20 mouse cellular contexts compared by ENCODE assay signal in genomic region chr1:56256839-56257490, GRCm38 (mm10).
DNase-seq lines count a peak whose midpoint lies in the region; ATAC-seq and TF ChIP-seq lines count a peak whose summit lies in the region.
"Had no signal": no experiment of that assay in that cellular context is flagged by ENCODE, and none has a peak within 500 bp of the region (broad histone marks: within the 10 kb centered on the region; RNA-seq: fewer than 3 reads in every experiment).

No protein-coding gene starts in this region.

- no peaks in the 10 kb centered on the region for H3K9me3 ChIP-seq in forebrain, embryonic 15.5 days
- H3K9me3 ChIP-seq in forebrain, embryonic 10.5 days: no peaks in the 10 kb centered on the region
- H3K9me3 ChIP-seq: hindbrain, embryonic 12.5 days; limb, embryonic 13.5 days; liver, embryonic 12.5 days; megakaryocyte, embryonic 14.5 days had no signal

- peak; percentile 63 for ATAC-seq in forebrain, embryonic 15.5 days (replicated peaks)
- ATAC-seq: liver, embryonic 12.5 days; midbrain, embryonic 13.5 days had no signal

- H3K9ac ChIP-seq in forebrain, embryonic 15.5 days (replicated peaks): no peak overlapping the region
- H3K9ac ChIP-seq: hindbrain, embryonic 12.5 days; limb, embryonic 13.5 days; liver, embryonic 12.5 days; midbrain, embryonic 13.5 days had no signal

- no peak overlapping the region for H3K4me3 ChIP-seq in forebrain, embryonic 15.5 days
- no peak overlapping the region for H3K4me3 ChIP-seq in forebrain, embryonic 10.5 days
- no peak overlapping the region for H3K4me3 ChIP-seq in layer of hippocampus, adult 2 months
- H3K4me3 ChIP-seq: hindbrain, embryonic 12.5 days; limb, embryonic 13.5 days; liver, embryonic 12.5 days; megakaryocyte, embryonic 14.5 days; midbrain, embryonic 13.5 days had no signal

- H3K36me3 ChIP-seq in forebrain, embryonic 15.5 days: no peaks in the 10 kb centered on the region
- no peaks in the 10 kb centered on the region for H3K36me3 ChIP-seq in forebrain, embryonic 10.5 days (replicated peaks)
- H3K36me3 ChIP-seq: hindbrain, embryonic 12.5 days; limb, embryonic 13.5 days; liver, embryonic 12.5 days; midbrain, embryonic 13.5 days had no signal

- no peaks in the 10 kb centered on the region for H3K27me3 ChIP-seq in forebrain, embryonic 15.5 days
- no peaks in the 10 kb centered on the region for H3K27me3 ChIP-seq in forebrain, embryonic 10.5 days (ENCODE audit: poor library complexity, severe bottlenecking)
- H3K27me3 ChIP-seq: hindbrain, embryonic 12.5 days; limb, embryonic 13.5 days; liver, embryonic 12.5 days; megakaryocyte, embryonic 14.5 days; midbrain, embryonic 13.5 days had no signal

- DNase-seq in cerebellum, postnatal 14 days: peak; percentile 76 to 77
- DNase-seq in cerebellum, adult 9-11 months: no peak
- DNase-seq in forebrain, embryonic 10.5 days (ENCODE audit: extremely low spot score, low spot score): no peak
- peak; percentile 37 to 71 for DNase-seq in layer of hippocampus, adult 2 months (ENCODE audit: low spot score in 2 of 2)
- DNase-seq in layer of hippocampus, postnatal 25 days (ENCODE audit: extremely low spot score in 1 of 2, low spot score in 1 of 2): peak; percentile 14 to 52
- no peak for DNase-seq in frontal cortex, postnatal 10 days (ENCODE audit: low spot score in 2 of 2)
- DNase-seq in lung, adult 18-20 months: no peak
- DNase-seq: adrenal gland, postnatal 10 days; cerebellum, adult 9-10 months; gastrocnemius, postnatal 36 days; kidney, adult 11 months; lung, adult 2 months; spleen, adult 18-20 months; thymus, postnatal 14 days had no signal

- H3K4me1 ChIP-seq in forebrain, embryonic 15.5 days: peaks cover 3% of the 10 kb centered on the region; the same call in 1 of the 2 replicates
- no peaks in the 10 kb centered on the region for H3K4me1 ChIP-seq in forebrain, embryonic 10.5 days
- H3K4me1 ChIP-seq: hindbrain, embryonic 12.5 days; limb, embryonic 13.5 days; liver, embryonic 12.5 days; midbrain, embryonic 13.5 days had no signal

- 0 out of 2 replicates have a peak overlapping the region, but pooled peaks have one; percentile 52 for H3K27ac ChIP-seq in forebrain, embryonic 15.5 days (replicated peaks)
- no peak overlapping the region for H3K27ac ChIP-seq in forebrain, embryonic 10.5 days
- no peak overlapping the region for H3K27ac ChIP-seq in layer of hippocampus, adult 2 months
- H3K27ac ChIP-seq: hindbrain, embryonic 12.5 days; limb, embryonic 13.5 days; liver, embryonic 12.5 days; midbrain, embryonic 13.5 days had no signal

- WGBS in forebrain, embryonic 15.5 days: 62% methylated on average over 5 of the region's 5 CpGs
- 93% methylated on average over 5 of the region's 5 CpGs for WGBS in forebrain, embryonic 10.5 days

- H3K4me2 ChIP-seq in forebrain, embryonic 15.5 days (replicated peaks): no peak overlapping the region
- H3K4me2 ChIP-seq: hindbrain, embryonic 12.5 days; limb, embryonic 13.5 days; liver, embryonic 12.5 days; midbrain, embryonic 13.5 days had no signal

- TF ChIP-seq CTCF in layer of hippocampus, adult 2 months (conservative IDR thresholded peaks at IDR 0.05): no peak

Comparison
In these comparisons a context has a peak if more than half of its experiments do, and no peak if none do; other contexts are left out.
1. DNase-seq: peak in cerebellum, postnatal 14 days (2 of 2), layer of hippocampus, adult 2 months (2 of 2) and layer of hippocampus, postnatal 25 days (2 of 2); none in cerebellum, adult 9-11 months (single experiment), forebrain, embryonic 10.5 days (single experiment), frontal cortex, postnatal 10 days (0 of 2) and lung, adult 18-20 months (0 of 2).